Mouse (Mus musculus) hindbrain, embryonic 13.5 days (tissue): ENCODE data around the gene Bean1. TPM values are rescaled to one million over a fixed set of nuclear protein-coding genes. Genes with fewer than 3 reads are reported as not detected.
A peak's percentile ranks its signal among the peaks of the same experiment; 100 is the strongest.

Source experiments
- ATAC-seq: fragments of 200-750 bp; cut with Nextera tagmentation; 2 replicates; pipeline ENCODE4 v1.8.0; 2017; ENCODE audit warnings: moderate TSS enrichment; ENCODE audit not compliant: low FRiP score
- H3K27ac ChIP-seq: fragments of 300-500 bp; sonication (generic); 2 replicates; pipeline ENCODE4 v1.5.1; 2015; ENCODE audit warnings: inconsistent platforms, mild to moderate bottlenecking, moderate library complexity
- H3K27me3 ChIP-seq: fragments of 300-500 bp; sonication (generic); 2 replicates; pipeline ENCODE4 v1.6.1; 2015; ENCODE audit warnings: mild to moderate bottlenecking, inconsistent platforms
- H3K36me3 ChIP-seq: fragments of 300-500 bp; sonication (generic); 2 replicates; pipeline ENCODE4 v1.6.1; 2015; ENCODE audit warnings: mild to moderate bottlenecking, inconsistent platforms
- H3K4me1 ChIP-seq: fragments of 300-500 bp; sonication (generic); replicated peaks from 2 replicates; pipeline ENCODE4 v1.6.1; 2015; ENCODE audit warnings: inconsistent platforms
- H3K4me2 ChIP-seq: fragments of 300-500 bp; sonication (generic); 2 replicates; pipeline ENCODE4 v1.6.1; 2015; ENCODE audit warnings: inconsistent platforms, mild to moderate bottlenecking, moderate library complexity
- H3K4me3 ChIP-seq: fragments of 300-500 bp; sonication (generic); 2 replicates; pipeline ENCODE4 v1.5.1; 2015; ENCODE audit warnings: mild to moderate bottlenecking, inconsistent platforms
- H3K9ac ChIP-seq: fragments of 300-500 bp; sonication (generic); 2 replicates; pipeline ENCODE4 v1.6.1; 2015; ENCODE audit warnings: mild to moderate bottlenecking, inconsistent platforms
- H3K9me3 ChIP-seq: fragments of 300-500 bp; sonication (generic); 2 replicates; pipeline ENCODE4 v1.6.1; 2016; ENCODE audit warnings: inconsistent platforms
- WGBS: fragments of 180-500 bp; shearing (Covaris S2); methylation state at CpG from one replicate; pipeline ENCODE4 v1.1.7; 2015; 5-methylcytosine and 5-hydroxymethylcytosine counted together
- polyA plus RNA-seq: library from polyadenylated mRNA; unstranded; fragments of >200 nt; fragmentation: Nextera tagmentation; extraction: Ambion mirVana; gene quantifications from 2 replicates; pipeline ENCODE4 v1.2.1, GENCODE M21; 2015

The Bean1 gene
- polyA plus RNA-seq, 1 experiment from 2014 or later: 3.3 TPM

- H3K4me2 ChIP-seq: no peak overlapping the region
- H3K27me3 ChIP-seq: no peaks in the 10 kb centered on the region
- no peak overlapping the region for H3K9ac ChIP-seq
- 93% methylated on average over 5 of the region's 5 CpGs for WGBS
- no peak overlapping the region for H3K27ac ChIP-seq
- H3K9me3 ChIP-seq: peaks cover 7% of the 10 kb centered on the region
- H3K4me3 ChIP-seq: no peak overlapping the region
- no peak for ATAC-seq
- peaks cover 94% of the 10 kb centered on the region for H3K36me3 ChIP-seq
- no peaks in the 10 kb centered on the region for H3K4me1 ChIP-seq
Observed at GRCm38 (mm10) chr8:104227048-104227447, 56.8 kb downstream of the Bean1 start.

GRCm38 (mm10) chr8:104230377-104230776, 60.1 kb downstream of the Bean1 start:
- Histone ChIP-seq H3K36me3 (peaks cover 100% of the 10 kb centered on the region), H3K9ac (no peak overlapping the region), H3K27ac (no peak overlapping the region), H3K4me3 (no peak overlapping the region), H3K4me2 (no peak overlapping the region), H3K27me3 (no peaks in the 10 kb centered on the region), H3K9me3 (no peaks in the 10 kb centered on the region), H3K4me1 (no peaks in the 10 kb centered on the region)
- WGBS: 93% methylated on average over 9 of the region's 9 CpGs
- no peak for ATAC-seq

- Histone ChIP-seq H3K9me3 (no peaks in the 10 kb centered on the region), H3K4me3 (no peak overlapping the region), H3K4me1 (no peaks in the 10 kb centered on the region), H3K36me3 (peaks cover 100% of the 10 kb centered on the region), H3K27ac (no peak overlapping the region), H3K9ac (no peak overlapping the region), H3K27me3 (no peaks in the 10 kb centered on the region), H3K4me2 (no peak overlapping the region)
- WGBS: over 99% methylated on average over 4 of the region's 4 CpGs
- ATAC-seq: no peak
Observed at GRCm38 (mm10) chr8:104232039-104232438, 61.8 kb downstream of the Bean1 start.

DNA sequence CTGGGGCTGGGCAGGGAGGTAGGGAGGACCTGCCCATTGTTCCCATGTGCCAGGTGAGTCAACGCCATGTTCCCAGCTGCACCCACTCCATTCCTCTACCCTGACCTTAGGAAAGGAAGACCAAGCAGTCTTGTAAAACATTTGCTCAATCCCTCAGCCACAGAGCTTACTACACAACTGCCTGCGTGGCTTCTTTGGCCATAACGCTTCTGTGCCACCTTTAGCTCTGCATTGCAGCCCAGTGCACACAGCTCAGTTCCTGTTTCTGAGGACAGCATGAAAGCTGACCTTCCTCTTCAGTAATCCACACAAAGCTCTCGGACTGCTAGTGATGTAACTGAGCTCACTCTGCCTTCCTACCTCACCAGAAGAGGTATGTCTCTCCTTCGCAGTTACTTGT, 62.7 kb downstream of the Bean1 start:
- Histone ChIP-seq H3K9ac (no peak overlapping the region), H3K4me3 (no peak overlapping the region), H3K4me1 (no peaks in the 10 kb centered on the region), H3K36me3 (peaks cover 100% of the 10 kb centered on the region), H3K4me2 (no peak overlapping the region), H3K27ac (no peak overlapping the region), H3K9me3 (no peaks in the 10 kb centered on the region), H3K27me3 (no peaks in the 10 kb centered on the region)
- 97% methylated on average over 5 of the region's 5 CpGs for WGBS
- ATAC-seq: no peak

- Histone ChIP-seq H3K9ac (no peak overlapping the region), H3K4me3 (no peak overlapping the region), H3K27me3 (no peaks in the 10 kb centered on the region), H3K9me3 (no peaks in the 10 kb centered on the region), H3K4me1 (no peaks in the 10 kb centered on the region), H3K36me3 (peaks cover 100% of the 10 kb centered on the region), H3K4me2 (no peak overlapping the region), H3K27ac (no peak overlapping the region)
- ATAC-seq: no peak
- 44% methylated on average over 6 of the region's 6 CpGs for WGBS
Observed at GRCm38 (mm10) chr8:104234573-104234972, 64.3 kb downstream of the Bean1 start.

- no peaks in the 10 kb centered on the region for H3K9me3 ChIP-seq
- no peaks in the 10 kb centered on the region for H3K4me1 ChIP-seq
- H3K36me3 ChIP-seq: peaks cover 99% of the 10 kb centered on the region
- no peak overlapping the region for H3K4me3 ChIP-seq
- no peak overlapping the region for H3K27ac ChIP-seq
- no peaks in the 10 kb centered on the region for H3K27me3 ChIP-seq
- H3K9ac ChIP-seq: no peak overlapping the region
- WGBS: 89% methylated on average over 10 of the region's 10 CpGs
- no peak overlapping the region for H3K4me2 ChIP-seq
- no peak for ATAC-seq
Observed at GRCm38 (mm10) chr8:104239418-104239861, 69.2 kb downstream of the Bean1 start.

DNA sequence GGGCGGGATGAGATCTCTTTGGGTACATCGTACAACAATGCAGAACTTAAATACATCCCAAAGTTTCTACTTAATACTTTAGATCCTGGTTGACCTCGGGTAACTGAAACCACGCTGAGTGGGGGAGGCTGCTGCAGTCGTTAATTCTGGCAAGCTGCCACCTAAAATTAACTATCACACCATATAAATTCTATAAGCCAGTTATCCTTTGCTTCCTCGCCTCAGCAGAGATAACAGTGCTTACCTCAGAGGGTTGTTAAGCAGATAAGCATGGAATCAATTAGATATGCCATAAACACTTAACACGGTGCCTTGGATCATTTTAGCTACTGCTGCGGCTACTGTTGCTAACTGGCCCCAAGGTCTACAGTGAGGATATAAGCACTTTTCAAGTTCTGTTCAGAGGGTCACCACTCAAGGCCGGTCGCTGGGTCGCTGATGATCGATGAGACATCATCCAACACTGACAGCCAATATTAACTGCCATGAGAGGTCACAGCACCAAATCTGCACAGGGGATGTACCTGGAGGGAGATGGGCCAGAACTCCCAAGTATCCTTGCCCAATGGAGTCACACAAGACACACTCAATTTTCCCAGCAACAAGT, 71.9 kb downstream of the Bean1 start:
- ATAC-seq: no peak
- Histone ChIP-seq H3K27me3 (no peaks in the 10 kb centered on the region), H3K36me3 (peaks cover 82% of the 10 kb centered on the region), H3K4me2 (no peak overlapping the region), H3K27ac (no peak overlapping the region), H3K4me1 (peaks cover 7% of the 10 kb centered on the region), H3K4me3 (no peak overlapping the region), H3K9ac (no peak overlapping the region), H3K9me3 (no peaks in the 10 kb centered on the region)
- WGBS: 83% methylated on average over 12 of the region's 12 CpGs

GRCm38 (mm10) chr8:104246621-104247020, 76.4 kb downstream of the Bean1 start:
- no peak for ATAC-seq
- Histone ChIP-seq H3K4me1 (peaks cover 24% of the 10 kb centered on the region), H3K4me2 (no peak overlapping the region), H3K4me3 (no peak overlapping the region), H3K9ac (peak overlapping the region; percentile 56), H3K9me3 (no peaks in the 10 kb centered on the region), H3K36me3 (peaks cover 38% of the 10 kb centered on the region), H3K27me3 (no peaks in the 10 kb centered on the region), H3K27ac (no peak overlapping the region)
- 88% methylated on average over 4 of the region's 4 CpGs for WGBS

- H3K27ac ChIP-seq: 0 out of 2 replicates have a peak overlapping the region, but pooled peaks have one; percentile 45
- no peak for ATAC-seq
- WGBS: 75% methylated on average over 22 of the region's 22 CpGs
Observed at GRCm38 (mm10) chr8:104247054-104247907, 77.0 kb downstream of the Bean1 start.

GRCm38 (mm10) chr8:104247908-104248275, 77.7 kb downstream of the Bean1 start:
- H3K36me3 ChIP-seq: peaks cover 25% of the 10 kb centered on the region
- peak overlapping the region; percentile 80 for H3K4me3 ChIP-seq
- H3K9ac ChIP-seq: peak overlapping the region; percentile 87
- no peaks in the 10 kb centered on the region for H3K27me3 ChIP-seq
- no peaks in the 10 kb centered on the region for H3K9me3 ChIP-seq
- peak overlapping the region; percentile 45; the same call in 1 of the 2 replicates for H3K27ac ChIP-seq
- peaks cover 26% of the 10 kb centered on the region for H3K4me1 ChIP-seq
- ATAC-seq: peak; percentile 23
- WGBS: 4% methylated on average over 11 of the region's 11 CpGs
- peak overlapping the region; percentile 91 for H3K4me2 ChIP-seq

More at GRCm38 (mm10) chr8:104247054-104247907, 77.0 kb downstream of the Bean1 start:
- H3K9me3 ChIP-seq: no peaks in the 10 kb centered on the region
- peak overlapping the region; percentile 80 for H3K4me3 ChIP-seq
- H3K9ac ChIP-seq: peak overlapping the region; percentile 87
- peaks cover 31% of the 10 kb centered on the region for H3K36me3 ChIP-seq
- H3K4me1 ChIP-seq: peaks cover 26% of the 10 kb centered on the region
- no peaks in the 10 kb centered on the region for H3K27me3 ChIP-seq
- H3K4me2 ChIP-seq: peak overlapping the region; percentile 91

GRCm38 (mm10) chr8:104248276-104248675, 78.0 kb downstream of the Bean1 start, which contains the start of gene Tk2:
TSS of gene Tk2 (minus strand) at chr8:104248558.
- H3K36me3 ChIP-seq: peaks cover 21% of the 10 kb centered on the region
- H3K27me3 ChIP-seq: no peaks in the 10 kb centered on the region
- H3K9me3 ChIP-seq: no peaks in the 10 kb centered on the region
- H3K4me2 ChIP-seq: peak within 1 kb of the TSS; percentile 91
- under 1% methylated on average over 28 of the region's 28 CpGs for WGBS
- peak within 1 kb of the TSS; percentile 45; the same call in 1 of the 2 replicates for H3K27ac ChIP-seq
- H3K4me1 ChIP-seq: peaks cover 26% of the 10 kb centered on the region
- peak within 1 kb of the TSS; percentile 87 for H3K9ac ChIP-seq
- peak within 1 kb of the TSS; percentile 80 for H3K4me3 ChIP-seq
- ATAC-seq: peak; percentile 93

DNA sequence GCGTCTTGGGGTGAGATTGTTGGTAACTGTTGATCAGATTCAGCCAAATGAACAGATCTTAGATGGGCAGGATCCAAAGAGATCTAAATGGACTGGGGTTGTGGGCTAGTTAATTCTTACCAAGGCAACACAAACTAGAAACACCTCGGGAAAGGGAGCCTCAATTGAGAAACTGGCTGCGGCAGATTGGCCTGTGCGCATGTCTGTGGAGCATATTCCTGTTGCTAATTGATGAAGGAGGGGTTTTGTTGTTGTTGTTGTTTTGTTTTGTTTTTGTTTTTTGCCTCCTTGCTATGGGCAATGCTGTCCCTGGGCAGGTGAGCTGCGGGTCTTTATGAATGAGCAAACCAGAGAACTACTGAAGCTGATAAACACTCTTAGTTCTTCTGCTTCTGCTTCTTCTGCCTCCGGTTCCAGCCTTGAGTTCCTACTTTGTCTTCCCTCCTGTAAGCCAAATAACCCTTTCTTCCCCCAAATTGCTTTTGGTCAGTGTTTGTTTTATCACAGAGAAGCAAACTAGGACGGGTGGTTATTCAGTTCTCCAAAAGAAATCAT, 79.3 kb downstream of the Bean1 start:
- no peak overlapping the region for H3K4me3 ChIP-seq
- no peaks in the 10 kb centered on the region for H3K27me3 ChIP-seq
- H3K4me1 ChIP-seq: peaks cover 26% of the 10 kb centered on the region
- H3K9me3 ChIP-seq: no peaks in the 10 kb centered on the region
- H3K27ac ChIP-seq: no peak overlapping the region
- ATAC-seq: no peak
- WGBS: 87% methylated on average over 7 of the region's 7 CpGs
- H3K36me3 ChIP-seq: peaks cover 10% of the 10 kb centered on the region
- H3K4me2 ChIP-seq: no peak overlapping the region
- no peak overlapping the region for H3K9ac ChIP-seq
